Mouse (Mus musculus): ENCODE results near the gene Pitpnm2.

DNA sequence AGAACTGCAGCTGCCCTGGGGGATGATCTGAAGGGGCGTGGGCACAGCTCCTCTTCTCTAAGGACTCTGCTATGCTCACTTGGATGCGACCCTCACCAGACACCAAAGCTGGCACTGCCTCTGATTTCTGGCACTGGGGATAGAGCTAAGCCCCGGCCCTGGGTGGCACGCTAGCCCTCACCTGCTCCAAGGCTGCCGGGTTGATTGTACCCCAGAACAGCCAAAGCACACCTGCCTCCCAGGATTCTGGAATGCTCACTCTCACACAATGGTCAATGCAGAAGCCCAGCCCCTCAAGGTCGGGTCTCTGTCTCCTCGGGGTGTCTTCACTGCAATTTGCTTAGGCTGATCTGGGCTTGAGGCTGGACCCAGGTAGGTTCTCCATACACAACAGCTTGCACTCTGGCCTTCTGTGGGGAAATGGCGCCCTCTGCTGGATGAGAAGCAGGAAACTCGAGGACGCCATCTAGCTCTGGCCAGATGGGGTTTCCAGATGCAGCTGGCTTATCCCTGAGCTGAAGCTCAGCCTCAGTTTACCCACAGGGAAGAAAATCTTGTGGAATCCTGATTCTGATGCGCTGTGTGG, 164.9 kb downstream of the Pitpnm2 start:
- TF ChIP-seq POLR2A (IDR thresholded peaks at IDR 0.05; ENCODE audit: low read depth, low read length), result no peak
- peak; percentile 99 for TF ChIP-seq CTCF (conservative IDR thresholded peaks at IDR 0.05; ENCODE audit: insufficient read depth, insufficient read length, low read depth, low read length)
